Mouse (Mus musculus) neutrophil, adult 5-6 weeks (primary cell): Measurements from ENCODE around the gene Pdcd4. TPM values are rescaled to one million over a fixed set of nuclear protein-coding genes. Genes with fewer than 3 reads are reported as not detected.
A peak's percentile ranks its signal among the peaks of the same experiment; 100 is the strongest.
"Not testable (repeated sequence)": the region's sequence is repeated elsewhere in the genome, so short reads cannot be mapped to it uniquely, and the experiment has no call there.

Experiments used
- ATAC-seq: fragments of 151-379, 151-347 bp; 2 replicates; pipeline ENCODE4 v1.8.0; 2017; ENCODE audit warnings: mild to moderate bottlenecking, moderate TSS enrichment; ENCODE audit not compliant: insufficient number of reproducible peaks, poor library complexity, low FRiP score, severe bottlenecking; ENCODE audit errors: extremely low read depth
- total RNA-seq: library from RNA; stranded (forward); fragments of 200-1000 nt; gene quantifications from 2 replicates; pipeline ENCODE4 v1.2.3, GENCODE M21; 2017

The Pdcd4 gene
- total RNA-seq, 1 experiment from 2014 or later = 168 TPM

DNA sequence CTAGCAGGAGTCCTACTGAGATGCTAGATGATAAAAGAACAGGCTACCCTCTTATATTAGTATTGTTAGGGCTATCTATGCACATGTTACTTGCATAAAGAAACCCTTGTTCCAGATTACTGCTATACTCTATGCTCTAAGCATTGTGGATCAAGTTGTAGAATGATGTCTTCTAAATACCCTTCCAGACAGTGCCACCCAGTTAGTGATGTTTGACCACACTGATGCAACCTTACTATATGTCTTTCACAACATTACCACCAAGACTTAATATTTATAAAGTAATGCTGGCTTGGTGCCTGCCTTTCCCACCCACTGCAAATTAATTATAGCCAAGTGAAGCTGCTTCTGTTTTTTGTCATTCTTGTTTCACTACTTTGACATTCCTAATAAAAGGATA lies 41.0 kb downstream of the Pdcd4 start:
- ATAC-seq = no peak

GRCm38 (mm10) chr19:53934046-53934445 lies 42.0 kb downstream of the Pdcd4 start:
- ATAC-seq = no peak

DNA sequence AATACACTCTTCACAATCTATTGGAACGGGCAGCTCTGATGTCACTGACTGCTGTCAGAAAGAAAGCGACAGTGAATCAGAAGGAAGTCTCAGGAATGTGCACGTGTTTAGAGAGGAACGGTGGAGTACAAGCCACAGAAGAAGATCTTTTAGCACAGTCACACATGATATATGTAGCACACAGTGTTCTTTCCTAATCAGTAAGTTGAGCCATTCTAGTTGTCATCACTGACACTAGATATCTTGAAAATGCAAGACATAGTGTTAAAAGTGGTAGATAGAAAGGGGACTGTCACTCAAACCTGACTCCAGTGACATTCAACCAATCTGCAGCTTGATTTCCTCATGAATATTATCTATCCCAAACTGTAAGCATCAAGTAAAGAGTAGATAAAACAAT lies 47.4 kb downstream of the Pdcd4 start:
- no peak for ATAC-seq

- no peak for ATAC-seq
Observed at GRCm38 (mm10) chr19:53941139-53941538, 49.1 kb downstream of the Pdcd4 start.

GRCm38 (mm10) chr19:53942342-53942741 lies 50.3 kb downstream of the Pdcd4 start:
- no peak for ATAC-seq

DNA sequence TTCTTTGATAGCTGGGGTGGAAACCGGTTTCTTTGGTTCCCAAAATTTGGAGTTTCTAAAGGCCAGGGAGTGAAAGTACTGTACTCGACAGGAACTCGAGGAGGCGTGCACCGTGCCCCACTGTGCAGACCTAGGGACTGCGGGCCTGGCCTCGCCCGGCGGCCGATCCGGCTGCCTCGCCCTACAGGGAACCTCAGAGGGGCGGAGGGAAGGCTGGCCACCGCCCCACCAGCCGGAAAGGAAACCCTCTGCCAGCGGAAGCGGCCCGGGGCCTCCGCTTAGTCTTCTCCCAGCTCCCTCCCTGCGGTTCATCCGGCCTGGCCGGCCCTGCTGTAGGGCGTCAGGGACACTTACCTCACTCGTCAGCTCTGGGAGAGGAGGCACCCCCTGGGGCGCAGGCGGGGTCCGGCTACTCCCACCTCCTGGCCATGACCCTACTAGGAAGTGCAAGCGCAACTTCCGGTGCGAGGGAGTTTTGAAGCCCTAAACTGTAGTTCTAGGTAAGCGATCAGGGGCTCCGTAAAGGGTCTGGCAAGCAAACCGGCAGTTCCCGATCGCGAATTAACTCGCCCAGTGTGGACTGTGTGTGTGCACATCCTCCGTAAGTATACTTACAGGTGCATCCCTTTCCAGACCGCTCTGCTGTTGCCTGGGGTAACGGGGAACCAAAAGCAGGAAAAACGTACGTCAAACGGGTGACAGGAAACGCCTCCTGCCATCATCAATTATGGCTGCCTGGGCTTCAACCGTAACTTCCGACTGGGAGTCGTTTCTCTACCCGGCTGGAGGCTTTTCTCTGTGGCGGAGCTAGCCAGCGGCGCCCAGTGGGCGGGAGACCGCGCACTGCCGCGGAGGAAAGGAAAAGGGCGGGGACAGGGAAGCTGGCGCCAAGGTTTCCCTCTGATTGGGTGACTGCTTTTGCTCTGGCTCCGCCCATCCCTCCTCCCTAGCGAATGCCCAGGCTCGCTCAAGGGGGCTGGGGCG lies 52.1 kb downstream of the Pdcd4 start, which contains the start of the genes Shoc2 and Bbip1:
TSS of gene Shoc2 (plus strand) at position 505 of the 984 bp plus-strand sequence.
TSS of gene Bbip1 (minus strand) at position 826 of the 984 bp plus-strand sequence.
- peak; percentile 89 for ATAC-seq

DNA sequence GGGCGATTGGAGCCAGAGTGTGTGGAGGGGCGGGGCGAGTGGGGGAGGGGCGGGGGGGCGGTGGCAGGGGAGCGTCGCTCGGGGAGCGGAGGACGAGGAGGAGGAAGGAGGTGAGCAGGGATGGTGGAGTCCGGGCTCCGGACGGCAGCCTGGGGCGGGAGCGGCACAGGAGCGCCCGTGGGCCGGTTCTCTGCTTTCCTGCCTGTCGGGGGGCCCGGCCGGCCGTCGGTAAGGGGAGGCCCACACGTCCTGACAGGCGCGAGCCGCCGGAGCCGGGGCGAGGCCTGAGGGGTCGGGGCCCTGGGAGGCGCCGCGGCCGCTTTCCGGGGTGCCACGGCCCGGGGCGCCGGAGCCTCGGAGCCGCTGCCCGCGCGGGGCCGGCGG lies 52.7 kb downstream of the Pdcd4 start:
- no peak for ATAC-seq

- ATAC-seq = no peak
Observed at GRCm38 (mm10) chr19:53945171-53946042, 53.4 kb downstream of the Pdcd4 start.

- ATAC-seq = no peak
Observed at GRCm38 (mm10) chr19:53957513-53957912, 65.5 kb downstream of the Pdcd4 start.

- ATAC-seq = no peak
Observed at GRCm38 (mm10) chr19:53962511-53962910, 70.5 kb downstream of the Pdcd4 start.

- ATAC-seq = not testable (repeated sequence)
Observed at GRCm38 (mm10) chr19:53964347-53964746, 72.3 kb downstream of the Pdcd4 start.

DNA sequence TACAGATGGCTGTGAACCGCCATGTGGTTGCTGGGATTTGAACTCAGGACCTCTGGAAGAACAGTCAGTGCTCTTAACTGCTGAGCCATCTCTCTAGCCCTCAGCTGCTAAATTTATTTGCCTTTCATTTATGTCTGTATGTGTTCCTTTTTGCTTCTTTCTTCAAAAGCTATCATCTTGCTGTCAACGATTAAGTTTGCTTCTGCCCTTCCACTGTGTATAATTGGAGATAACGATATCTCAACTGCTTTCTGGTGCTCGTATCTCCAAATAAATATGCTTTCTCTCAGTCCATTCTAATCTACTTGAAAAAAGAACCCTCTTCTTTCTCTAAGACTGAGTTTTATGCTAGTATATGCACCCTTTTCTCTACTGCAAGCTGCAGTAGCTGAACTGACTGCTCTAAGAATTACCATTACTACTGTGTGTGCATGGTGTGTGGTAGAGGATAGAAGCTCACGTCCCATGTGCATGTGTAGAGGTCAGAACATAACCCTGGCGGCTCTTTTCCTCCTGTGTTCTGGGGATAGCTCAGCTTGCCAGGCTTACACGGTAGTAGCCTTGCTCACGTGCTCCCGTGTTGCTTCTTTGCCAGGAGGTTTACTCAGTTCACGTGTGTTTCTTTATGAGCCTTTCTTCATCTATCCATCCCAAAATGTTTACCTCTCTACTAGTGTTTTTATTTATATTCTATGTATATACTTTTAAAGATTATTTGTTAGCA lies 73.0 kb downstream of the Pdcd4 start:
- ATAC-seq = no peak

- ATAC-seq = no peak
Observed at GRCm38 (mm10) chr19:53969226-53969625, 77.2 kb downstream of the Pdcd4 start.

GRCm38 (mm10) chr19:53971938-53972337 lies 79.9 kb downstream of the Pdcd4 start:
- no peak for ATAC-seq

DNA sequence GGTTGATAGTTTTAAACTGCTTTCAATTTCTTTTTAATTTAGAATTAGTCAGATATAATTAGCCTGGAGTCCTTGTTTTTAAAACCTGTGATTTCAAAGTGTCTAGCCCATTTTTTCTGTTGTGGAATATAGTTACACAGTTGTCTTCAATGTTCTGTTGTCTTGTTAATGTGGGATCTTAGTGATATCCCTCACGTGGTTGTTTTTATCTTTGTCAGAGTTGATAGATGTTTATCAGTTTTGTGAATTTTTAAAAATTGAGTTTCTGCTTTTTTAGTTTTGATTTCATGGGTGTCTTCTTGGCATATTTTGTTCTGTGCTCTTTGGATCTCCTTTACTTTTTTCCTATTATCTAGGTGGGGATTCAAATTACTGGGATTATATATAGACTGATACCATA lies 81.6 kb downstream of the Pdcd4 start:
- ATAC-seq = no peak
